Mouse (Mus musculus): ENCODE results near the gene Ncor1. TPM values are rescaled to one million over a fixed set of nuclear protein-coding genes. Genes with fewer than 3 reads are reported as not detected.
"Not testable (repeated sequence)": the region's sequence is repeated elsewhere in the genome, so short reads cannot be mapped to it uniquely, and the experiment has no call there.

Gene Ncor1
- polyA plus RNA-seq, 1 experiment from 2014 or later, result 60.1 TPM

DNA sequence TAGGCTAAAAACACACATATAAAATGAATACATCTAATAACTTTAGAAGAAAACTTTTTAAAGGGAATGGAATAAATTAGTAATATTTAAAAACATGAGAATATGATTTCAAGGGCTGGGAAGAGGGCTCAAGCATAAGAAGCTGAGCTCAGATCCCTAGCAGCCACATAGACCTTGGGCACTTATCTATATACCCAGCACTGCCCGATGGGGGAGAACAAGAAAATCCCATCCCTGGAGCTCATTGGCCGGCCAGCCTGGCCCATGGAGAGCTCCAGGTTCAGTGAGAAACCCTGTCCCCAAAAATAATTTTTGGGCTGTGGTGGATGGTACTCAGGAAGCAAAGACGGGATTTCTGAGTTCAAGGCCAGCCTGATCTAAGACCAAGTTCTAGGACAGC lies 7.5 kb upstream of the Ncor1 start:
- no peak overlapping the region for H3K27ac ChIP-seq (ENCODE audit: low read depth, low read length)
- no peaks in the 10 kb centered on the region for H3K36me3 ChIP-seq (ENCODE audit: control insufficient read depth, insufficient read depth, low read length)
- no peaks in the 10 kb centered on the region for H3K9me3 ChIP-seq (ENCODE audit: control insufficient read depth, low read length)
- WGBS, result 91% methylated on average over 3 of the region's 3 CpGs
- no peak overlapping the region for H3K4me3 ChIP-seq (ENCODE audit: low read length)
- no peak overlapping the region for H3K9ac ChIP-seq (ENCODE audit: low read depth, low read length)
- no peaks in the 10 kb centered on the region for H3K4me1 ChIP-seq (ENCODE audit: control insufficient read depth, insufficient read depth, low read depth, low read length)
- no peaks in the 10 kb centered on the region for H3K27me3 ChIP-seq (replicated peaks; ENCODE audit: control insufficient read depth, insufficient read depth, low read length)
- no peak overlapping the region for H3K4me2 ChIP-seq (ENCODE audit: low read length)
- ATAC-seq, result no peak

- Histone ChIP-seq H3K9me3 (ENCODE audit: control insufficient read depth, low read length) (no peaks in the 10 kb centered on the region), H3K36me3 (ENCODE audit: control insufficient read depth, insufficient read depth, low read length) (no peaks in the 10 kb centered on the region), H3K27me3 (replicated peaks; ENCODE audit: control insufficient read depth, insufficient read depth, low read length) (no peaks in the 10 kb centered on the region), H3K4me1 (ENCODE audit: control insufficient read depth, insufficient read depth, low read depth, low read length) (no peaks in the 10 kb centered on the region), H3K9ac (ENCODE audit: low read depth, low read length) (no peak overlapping the region), H3K27ac (ENCODE audit: low read depth, low read length) (no peak overlapping the region), H3K4me2 (ENCODE audit: low read length) (no peak overlapping the region), H3K4me3 (ENCODE audit: low read length) (no peak overlapping the region)
- 98% methylated on average over 3 of the region's 3 CpGs for WGBS
- ATAC-seq, result no peak
These were observed 6.4 kb upstream of the Ncor1 start for GRCm38 (mm10) chr11:62464696-62465095.

- no peak overlapping the region for H3K27ac ChIP-seq (ENCODE audit: low read depth, low read length)
- ATAC-seq, result no peak
- no peaks in the 10 kb centered on the region for H3K9me3 ChIP-seq (ENCODE audit: control insufficient read depth, low read length)
- H3K4me2 ChIP-seq (ENCODE audit: low read length), result no peak overlapping the region
- peaks cover 5% of the 10 kb centered on the region for H3K4me1 ChIP-seq (ENCODE audit: control insufficient read depth, insufficient read depth, low read depth, low read length)
- 51% methylated on average over 2 of the region's 2 CpGs for WGBS
- H3K36me3 ChIP-seq (ENCODE audit: control insufficient read depth, insufficient read depth, low read length), result no peaks in the 10 kb centered on the region
- no peaks in the 10 kb centered on the region for H3K27me3 ChIP-seq (replicated peaks; ENCODE audit: control insufficient read depth, insufficient read depth, low read length)
- H3K9ac ChIP-seq (ENCODE audit: low read depth, low read length), result no peak overlapping the region
- H3K4me3 ChIP-seq (ENCODE audit: low read length), result no peak overlapping the region
These were observed 5.0 kb upstream of the Ncor1 start for GRCm38 (mm10) chr11:62463225-62463915.

DNA sequence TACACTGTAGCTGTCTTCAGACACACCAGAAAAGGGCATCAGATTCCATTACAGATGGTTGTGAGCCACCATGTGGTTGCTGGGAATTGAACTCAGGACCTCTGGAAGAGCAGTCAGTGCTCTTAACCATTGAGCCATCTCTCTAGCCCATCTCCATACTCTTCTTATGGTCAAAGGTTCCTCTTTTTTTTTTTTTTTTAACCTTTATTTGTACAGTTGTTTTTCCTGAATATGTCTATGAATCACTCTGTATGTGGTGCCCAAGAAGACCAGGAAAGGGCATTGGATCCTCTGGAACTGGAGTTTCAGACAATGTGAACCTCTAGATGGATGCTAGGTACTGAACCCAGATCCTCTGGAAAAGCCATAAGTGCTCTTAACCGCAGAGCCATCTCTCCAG lies 4.2 kb upstream of the Ncor1 start:
- not testable (repeated sequence) for H3K27me3 ChIP-seq (replicated peaks; ENCODE audit: control insufficient read depth, insufficient read depth, low read length); H3K4me1 ChIP-seq (ENCODE audit: control insufficient read depth, insufficient read depth, low read depth, low read length); H3K36me3 ChIP-seq (ENCODE audit: control insufficient read depth, insufficient read depth, low read length); H3K9ac ChIP-seq (ENCODE audit: low read depth, low read length); H3K4me3 ChIP-seq (ENCODE audit: low read length); H3K9me3 ChIP-seq (ENCODE audit: control insufficient read depth, low read length); H3K4me2 ChIP-seq (ENCODE audit: low read length); H3K27ac ChIP-seq (ENCODE audit: low read depth, low read length); ATAC-seq
- WGBS, result 96% methylated on average over 1 of the region's 1 CpGs

DNA sequence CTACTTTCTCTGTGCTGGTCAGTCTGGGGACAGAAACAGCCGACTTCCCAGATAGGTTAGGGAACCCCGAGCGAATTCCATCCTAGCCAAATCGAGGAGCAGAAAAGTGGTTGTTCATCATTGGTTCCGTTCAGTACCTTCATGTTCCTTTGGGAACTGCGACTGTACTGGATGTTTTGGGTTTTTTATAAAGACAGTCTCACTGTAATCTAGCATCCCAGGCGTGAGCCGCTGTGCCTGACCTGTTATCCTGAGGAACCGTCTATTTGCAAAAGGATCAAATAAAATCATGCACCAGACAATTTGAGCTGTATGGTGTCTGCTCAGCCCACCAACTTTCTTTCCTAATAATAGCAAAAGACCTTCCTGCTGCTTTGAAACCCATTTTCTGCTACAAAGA lies 439 bp upstream of the Ncor1 start:
- Histone ChIP-seq H3K27ac (ENCODE audit: low read depth, low read length) (peak overlapping the region; percentile 98), H3K9ac (ENCODE audit: low read depth, low read length) (peak overlapping the region; percentile 98), H3K4me3 (ENCODE audit: low read length) (peak overlapping the region; percentile 68), H3K4me1 (ENCODE audit: control insufficient read depth, insufficient read depth, low read depth, low read length) (peaks cover 17% of the 10 kb centered on the region), H3K27me3 (replicated peaks; ENCODE audit: control insufficient read depth, insufficient read depth, low read length) (no peaks in the 10 kb centered on the region), H3K9me3 (ENCODE audit: control insufficient read depth, low read length) (no peaks in the 10 kb centered on the region), H3K36me3 (ENCODE audit: control insufficient read depth, insufficient read depth, low read length) (no peaks in the 10 kb centered on the region), H3K4me2 (ENCODE audit: low read length) (peak overlapping the region; percentile 71)
- WGBS, result 0% methylated on average over 9 of the region's 9 CpGs
- no peak for ATAC-seq

GRCm38 (mm10) chr11:62457891-62458270 lies 460 bp downstream of the Ncor1 start:
- Histone ChIP-seq H3K9ac (ENCODE audit: low read depth, low read length) (peak overlapping the region; percentile 98), H3K4me3 (ENCODE audit: low read length) (peak overlapping the region; percentile 68), H3K27me3 (replicated peaks; ENCODE audit: control insufficient read depth, insufficient read depth, low read length) (no peaks in the 10 kb centered on the region), H3K9me3 (ENCODE audit: control insufficient read depth, low read length) (no peaks in the 10 kb centered on the region), H3K4me2 (ENCODE audit: low read length) (peak overlapping the region; percentile 71), H3K36me3 (ENCODE audit: control insufficient read depth, insufficient read depth, low read length) (no peaks in the 10 kb centered on the region), H3K4me1 (ENCODE audit: control insufficient read depth, insufficient read depth, low read depth, low read length) (peaks cover 17% of the 10 kb centered on the region), H3K27ac (ENCODE audit: low read depth, low read length) (peak overlapping the region; percentile 98)
- no peak for ATAC-seq
- WGBS, result under 1% methylated on average over 18 of the region's 18 CpGs

- Histone ChIP-seq H3K36me3 (ENCODE audit: control insufficient read depth, insufficient read depth, low read length) (no peaks in the 10 kb centered on the region), H3K9me3 (ENCODE audit: control insufficient read depth, low read length) (no peaks in the 10 kb centered on the region), H3K27me3 (replicated peaks; ENCODE audit: control insufficient read depth, insufficient read depth, low read length) (no peaks in the 10 kb centered on the region), H3K4me1 (ENCODE audit: control insufficient read depth, insufficient read depth, low read depth, low read length) (peaks cover 17% of the 10 kb centered on the region), H3K4me3 (ENCODE audit: low read length) (peak overlapping the region; percentile 68), H3K9ac (ENCODE audit: low read depth, low read length) (peak overlapping the region; percentile 98), H3K27ac (ENCODE audit: low read depth, low read length) (peak overlapping the region; percentile 98), H3K4me2 (ENCODE audit: low read length) (peak overlapping the region; percentile 71)
- peak; percentile 95 for ATAC-seq
- whole genome bisulfite sequencing, result under 1% methylated on average over 73 of the region's 73 CpGs
These were observed 975 bp downstream of the Ncor1 start for GRCm38 (mm10) chr11:62457241-62457890.

DNA sequence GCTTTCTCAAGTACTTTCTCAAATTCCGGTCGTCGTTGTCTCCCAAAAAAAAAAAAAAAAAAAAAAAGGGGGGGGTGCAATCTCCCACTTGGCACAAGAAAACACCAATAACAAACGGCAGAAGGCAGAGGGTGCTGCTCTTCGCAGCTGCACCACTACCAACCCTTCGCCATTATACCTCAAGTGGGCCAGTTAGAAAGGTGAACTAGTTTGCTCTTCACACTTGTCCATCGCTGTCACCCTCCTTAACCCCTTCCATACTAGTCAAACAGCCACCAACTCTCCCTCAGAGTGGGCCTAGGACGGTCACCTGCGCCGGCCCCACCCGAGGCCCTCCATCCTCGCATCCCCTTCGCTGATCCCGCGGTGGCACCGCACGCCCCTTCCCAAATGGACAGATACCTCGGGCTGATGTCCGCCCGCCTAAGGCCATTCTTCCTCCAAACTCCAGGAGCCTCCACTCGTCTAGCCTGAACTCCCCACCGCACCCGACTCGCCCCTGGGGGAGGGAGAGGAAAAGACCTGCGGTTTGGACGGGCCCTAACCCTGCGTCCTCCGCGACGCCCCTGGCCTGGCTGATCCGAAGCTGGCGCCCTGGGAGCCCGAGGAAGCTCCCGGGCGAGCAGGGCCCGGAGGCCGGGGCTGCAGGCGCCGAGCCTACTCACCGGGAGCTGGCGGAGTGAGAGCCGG lies 1.7 kb downstream of the Ncor1 start:
- H3K9ac ChIP-seq (ENCODE audit: low read depth, low read length), result peak overlapping the region; percentile 98
- H3K4me2 ChIP-seq (ENCODE audit: low read length), result peak overlapping the region; percentile 71
- peak overlapping the region; percentile 68 for H3K4me3 ChIP-seq (ENCODE audit: low read length)
- H3K27me3 ChIP-seq (replicated peaks; ENCODE audit: control insufficient read depth, insufficient read depth, low read length), result no peaks in the 10 kb centered on the region
- WGBS, result under 1% methylated on average over 42 of the region's 42 CpGs
- H3K36me3 ChIP-seq (ENCODE audit: control insufficient read depth, insufficient read depth, low read length), result no peaks in the 10 kb centered on the region
- ATAC-seq, result peak; percentile 81
- H3K4me1 ChIP-seq (ENCODE audit: control insufficient read depth, insufficient read depth, low read depth, low read length), result peaks cover 17% of the 10 kb centered on the region
- H3K27ac ChIP-seq (ENCODE audit: low read depth, low read length), result peak overlapping the region; percentile 98
- no peaks in the 10 kb centered on the region for H3K9me3 ChIP-seq (ENCODE audit: control insufficient read depth, low read length)

DNA sequence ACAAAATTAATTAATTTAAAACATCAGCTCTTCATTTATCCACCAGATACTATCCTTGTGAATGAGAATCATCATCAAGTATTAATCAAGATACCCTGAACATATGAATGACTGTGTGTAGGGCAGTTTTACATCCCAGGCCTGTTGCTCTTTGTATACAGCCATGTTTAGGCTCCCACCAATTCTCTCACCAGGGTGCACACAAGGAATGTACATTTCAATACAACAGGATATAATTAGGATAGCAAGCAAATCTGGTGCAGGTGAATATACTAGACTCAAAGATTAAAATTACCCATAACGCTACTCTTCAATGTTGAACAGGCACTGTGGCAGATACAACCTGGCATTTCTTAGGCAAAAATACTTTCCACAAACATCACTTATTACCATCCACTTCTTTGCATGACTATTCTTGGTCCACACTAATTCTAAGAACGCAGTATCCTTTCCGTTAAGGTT lies 2.3 kb downstream of the Ncor1 start:
- Histone ChIP-seq H3K36me3 (ENCODE audit: control insufficient read depth, insufficient read depth, low read length) (no peaks in the 10 kb centered on the region), H3K27ac (ENCODE audit: low read depth, low read length) (peak overlapping the region; percentile 98), H3K4me2 (ENCODE audit: low read length) (peak overlapping the region; percentile 71), H3K27me3 (replicated peaks; ENCODE audit: control insufficient read depth, insufficient read depth, low read length) (no peaks in the 10 kb centered on the region), H3K9me3 (ENCODE audit: control insufficient read depth, low read length) (no peaks in the 10 kb centered on the region), H3K4me1 (ENCODE audit: control insufficient read depth, insufficient read depth, low read depth, low read length) (peaks cover 17% of the 10 kb centered on the region), H3K4me3 (ENCODE audit: low read length) (peak overlapping the region; percentile 68), H3K9ac (ENCODE audit: low read depth, low read length) (peak overlapping the region; percentile 98)
- ATAC-seq, result no peak
- WGBS, result 3% methylated on average over 3 of the region's 3 CpGs
